Mouse (Mus musculus) mesoderm, embryonic 11.5 days (tissue): ENCODE measurements at regions not wholly inside any gene's neighbourhood (a gene's known extent, or its start where the extent isn't known, plus 50 kb on each side); places are given as distances from the start of the nearest gene placed in this dataset.

Experiments used
- DNase-seq: peaks from one replicate; pipeline ENCODE4 v3.0.0-alpha.2; 2012; ENCODE audit warnings: low read depth, low spot score

- DNase-seq, result peak; percentile 58
Measured at GRCm38 (mm10) chr8:23504704-23505103, 1093.5 kb downstream of the Mrps31 start.

- DNase-seq, result no peak
Measured at GRCm38 (mm10) chr8:23505216-23505615, 1094.1 kb downstream of the Mrps31 start.

GRCm38 (mm10) chr8:23505966-23506365 lies 1094.8 kb downstream of the Mrps31 start:
- no peak for DNase-seq

- no peak for DNase-seq
Measured at GRCm38 (mm10) chr8:23507661-23508060, 1096.5 kb downstream of the Mrps31 start.

- peak; percentile 44 for DNase-seq
Measured at GRCm38 (mm10) chr8:23510076-23510475, 1098.9 kb downstream of the Mrps31 start.

GRCm38 (mm10) chr8:23510561-23510960 lies 1099.4 kb downstream of the Mrps31 start:
- no peak for DNase-seq

GRCm38 (mm10) chr8:23511264-23511663 lies 1100.1 kb downstream of the Mrps31 start:
- DNase-seq, result no peak

- DNase-seq, result no peak
Measured at GRCm38 (mm10) chr8:23511792-23512191, 1100.6 kb downstream of the Mrps31 start.

- no peak for DNase-seq
Measured at GRCm38 (mm10) chr8:23516469-23516868, 1105.3 kb downstream of the Mrps31 start.

GRCm38 (mm10) chr8:23531551-23532142 lies 1120.5 kb downstream of the Mrps31 start:
- DNase-seq, result peak; percentile 63

- DNase-seq, result no peak
Measured at GRCm38 (mm10) chr8:23537681-23538359, 1126.7 kb downstream of the Mrps31 start.

GRCm38 (mm10) chr8:23553565-23554473 lies 1142.7 kb downstream of the Mrps31 start:
- no peak for DNase-seq

- DNase-seq, result no peak
Measured at GRCm38 (mm10) chr8:23560836-23561235, 1149.7 kb downstream of the Mrps31 start.

- DNase-seq, result peak; percentile 54
Measured at GRCm38 (mm10) chr8:23561683-23562385, 1150.7 kb downstream of the Mrps31 start.

GRCm38 (mm10) chr8:23562504-23562903 lies 1151.3 kb downstream of the Mrps31 start:
- DNase-seq, result no peak

- DNase-seq, result peak; percentile 30
Measured at GRCm38 (mm10) chr8:23563065-23564020, 1152.2 kb downstream of the Mrps31 start.

GRCm38 (mm10) chr8:23567906-23568305 lies 1156.7 kb downstream of the Mrps31 start:
- DNase-seq, result no peak

GRCm38 (mm10) chr8:23571338-23571737 lies 1154.3 kb downstream of the Adam3 start:
- no peak for DNase-seq

GRCm38 (mm10) chr8:23580106-23580505 lies 1145.5 kb downstream of the Adam3 start:
- no peak for DNase-seq

- no peak for DNase-seq
Measured at GRCm38 (mm10) chr8:23580701-23581100, 1145.0 kb downstream of the Adam3 start.
